Mouse (Mus musculus) heart, embryonic 10.5 days (tissue): ENCODE data around the gene Nodal. TPM values are rescaled to one million over a fixed set of nuclear protein-coding genes. Genes with fewer than 3 reads are reported as not detected.

Source experiments
- DNase-seq: peaks from one replicate; pipeline ENCODE4 v3.0.0-alpha.2; 2017; ENCODE audit warnings: low spot score
- H3K27ac ChIP-seq: fragments of 300-500 bp; sonication (generic); 2 replicates; pipeline ENCODE4 v1.5.1; 2016; ENCODE audit warnings: mild to moderate bottlenecking
- H3K27me3 ChIP-seq: fragments of 300-500 bp; sonication (generic); 2 replicates; pipeline ENCODE4 v1.6.1; 2016; ENCODE audit warnings: mild to moderate bottlenecking; ENCODE audit not compliant: poor library complexity, insufficient read depth, severe bottlenecking
- H3K36me3 ChIP-seq: fragments of 300-500 bp; sonication (generic); 2 replicates; pipeline ENCODE4 v1.6.1; 2016; ENCODE audit warnings: mild to moderate bottlenecking, moderate library complexity
- H3K4me1 ChIP-seq: fragments of 300-500 bp; sonication (generic); 2 replicates; pipeline ENCODE4 v1.6.1; 2016; ENCODE audit warnings: mild to moderate bottlenecking
- H3K4me3 ChIP-seq: fragments of 300-500 bp; sonication (generic); 2 replicates; pipeline ENCODE4 v1.5.1; 2016; ENCODE audit warnings: mild to moderate bottlenecking, moderate library complexity
- H3K9me3 ChIP-seq: fragments of 300-500 bp; sonication (generic); 2 replicates; pipeline ENCODE4 v1.6.1; 2016; ENCODE audit warnings: mild to moderate bottlenecking, moderate library complexity
- WGBS: fragments of 180-500 bp; shearing (Covaris S2); methylation state at CpG from one replicate; pipeline ENCODE4 v1.1.7; 2016; 5-methylcytosine and 5-hydroxymethylcytosine counted together
- polyA plus RNA-seq: library from polyadenylated mRNA; unstranded; fragments of >200 nt; fragmentation: Nextera tagmentation; extraction: Ambion mirVana; gene quantifications from 2 replicates; pipeline ENCODE4 v1.2.1, GENCODE M21; 2016

Nodal gene
- polyA plus RNA-seq, 1 experiment from 2014 or later = 0.28 TPM

DNA sequence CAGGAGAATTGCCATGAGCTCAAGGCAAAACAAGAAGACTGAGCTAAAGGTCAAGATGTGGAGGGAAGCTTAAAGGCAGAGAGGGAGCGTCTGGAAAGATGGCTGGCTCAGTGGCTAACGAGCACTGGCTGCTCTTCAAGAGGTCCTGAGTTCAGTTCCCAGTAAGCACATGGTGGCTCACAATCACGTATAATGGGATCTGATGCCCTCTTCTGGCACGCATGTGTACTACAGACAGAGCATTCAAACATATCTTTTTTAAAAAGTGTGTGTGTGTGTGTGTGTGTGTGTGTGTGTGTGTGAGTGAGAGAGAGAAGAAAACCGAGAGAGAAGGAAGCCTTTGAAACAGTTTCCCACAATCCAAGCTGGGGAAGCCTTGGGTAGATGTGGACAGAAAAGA, 15.3 kb upstream of the Nodal start:
- DNase-seq = no peak
- Histone ChIP-seq H3K27ac (no peak overlapping the region), H3K9me3 (no peaks in the 10 kb centered on the region), H3K36me3 (no peaks in the 10 kb centered on the region), H3K4me1 (peaks cover 4% of the 10 kb centered on the region; the same call in 1 of the 2 replicates), H3K4me3 (no peak overlapping the region), H3K27me3 (peaks cover 42% of the 10 kb centered on the region)
- 73% methylated on average over 5 of the region's 5 CpGs for WGBS

DNA sequence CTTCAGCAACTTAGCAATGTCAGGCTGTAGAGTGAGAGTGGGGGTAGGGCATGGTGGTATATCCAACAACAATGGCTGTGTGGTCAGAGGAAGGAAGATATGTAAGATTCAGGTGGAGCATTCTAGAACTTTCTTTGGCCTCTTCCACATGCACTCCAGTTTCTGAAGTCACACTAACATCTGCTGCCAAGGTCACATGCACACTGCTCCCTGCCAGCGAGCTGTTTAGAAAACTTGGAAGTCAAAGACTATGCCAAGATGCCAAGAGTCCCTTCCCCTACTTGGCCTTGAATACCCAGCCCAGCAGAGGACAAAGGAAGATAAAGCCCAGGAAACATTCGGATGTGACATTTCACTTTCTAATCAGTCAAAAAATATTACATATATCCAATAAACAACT, 14.9 kb upstream of the Nodal start:
- Histone ChIP-seq H3K27ac (no peak overlapping the region), H3K4me1 (peaks cover 4% of the 10 kb centered on the region; the same call in 1 of the 2 replicates), H3K27me3 (peaks cover 47% of the 10 kb centered on the region), H3K36me3 (no peaks in the 10 kb centered on the region), H3K9me3 (no peaks in the 10 kb centered on the region), H3K4me3 (no peak overlapping the region)
- 83% methylated on average over 2 of the region's 2 CpGs for WGBS
- DNase-seq = no peak

DNA sequence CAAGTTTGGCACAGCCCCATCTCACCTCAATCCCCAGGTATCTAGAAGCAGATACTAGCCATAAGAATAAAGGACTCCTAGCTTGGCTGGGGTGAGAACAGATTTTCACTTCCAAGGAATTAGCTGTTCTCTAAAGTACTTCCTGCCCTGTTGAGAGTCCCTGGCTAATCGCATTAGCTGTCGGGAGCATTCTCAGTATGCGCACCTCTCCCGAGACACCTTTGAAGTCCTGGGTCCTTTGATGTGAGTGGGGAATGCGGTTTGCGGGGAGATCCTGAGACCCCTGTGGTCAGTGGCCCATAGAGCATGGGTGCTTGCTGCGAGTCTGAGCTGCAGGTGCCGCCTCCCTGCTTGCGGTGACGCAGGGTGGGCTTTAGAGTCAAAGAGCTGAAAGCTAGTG, 11.8 kb upstream of the Nodal start:
- H3K36me3 ChIP-seq = no peaks in the 10 kb centered on the region
- no peak overlapping the region for H3K27ac ChIP-seq
- DNase-seq = no peak
- WGBS = 9% methylated on average over 10 of the region's 10 CpGs
- H3K4me1 ChIP-seq = peaks cover 8% of the 10 kb centered on the region; the same call in 1 of the 2 replicates
- H3K27me3 ChIP-seq = peaks cover 43% of the 10 kb centered on the region
- H3K9me3 ChIP-seq = no peaks in the 10 kb centered on the region
- peak overlapping the region; percentile 24; the same call in 1 of the 2 replicates for H3K4me3 ChIP-seq

DNA sequence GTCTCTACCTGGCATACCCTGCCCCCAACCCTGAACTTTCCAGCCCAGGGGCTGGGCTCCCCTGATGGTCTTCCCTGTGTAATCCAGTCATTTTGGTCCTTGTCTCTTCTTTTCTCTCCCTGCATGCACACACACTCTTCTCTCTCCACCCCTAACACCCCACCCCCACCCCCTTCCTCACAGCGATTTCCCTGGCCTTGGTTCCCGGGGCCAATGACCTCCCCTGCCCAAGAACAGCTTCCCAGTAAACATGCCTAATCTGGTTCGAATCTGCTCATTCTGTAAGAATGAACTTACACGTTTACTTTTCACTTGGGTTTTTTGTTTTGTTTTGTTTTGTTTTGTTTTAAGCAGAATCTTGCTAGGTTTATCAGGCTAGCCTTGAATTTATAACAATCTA, 8.0 kb upstream of the Nodal start:
- 7% methylated on average over 4 of the region's 4 CpGs for WGBS
- DNase-seq = no peak
- Histone ChIP-seq H3K27me3 (peaks cover 39% of the 10 kb centered on the region), H3K4me1 (peaks cover 19% of the 10 kb centered on the region), H3K4me3 (no peak overlapping the region), H3K9me3 (no peaks in the 10 kb centered on the region), H3K36me3 (no peaks in the 10 kb centered on the region), H3K27ac (no peak overlapping the region)

DNA sequence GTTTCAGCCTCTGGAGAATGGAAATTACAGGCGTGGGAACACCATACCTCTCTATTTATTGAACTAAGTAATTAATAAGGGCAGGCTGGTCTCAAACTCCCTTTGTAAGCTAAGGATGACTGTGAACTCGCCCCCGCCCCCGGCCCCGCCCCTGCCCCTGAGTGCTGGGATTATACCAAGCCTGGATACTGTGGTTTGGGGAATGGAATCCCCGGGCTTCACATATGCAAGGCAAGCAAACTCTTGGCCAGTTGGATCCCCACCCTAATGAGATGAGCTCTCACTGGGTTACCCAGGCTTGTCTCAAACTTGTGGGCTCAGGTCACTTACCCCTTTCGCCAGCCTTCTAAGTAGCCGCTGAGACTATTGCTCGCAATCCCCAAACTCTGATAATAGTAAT, 7.6 kb upstream of the Nodal start:
- no peak for DNase-seq
- peaks cover 19% of the 10 kb centered on the region for H3K4me1 ChIP-seq
- 30% methylated on average over 9 of the region's 9 CpGs for WGBS
- H3K27ac ChIP-seq = no peak overlapping the region
- H3K36me3 ChIP-seq = no peaks in the 10 kb centered on the region
- H3K27me3 ChIP-seq = peaks cover 43% of the 10 kb centered on the region
- H3K9me3 ChIP-seq = no peaks in the 10 kb centered on the region
- H3K4me3 ChIP-seq = no peak overlapping the region

DNA sequence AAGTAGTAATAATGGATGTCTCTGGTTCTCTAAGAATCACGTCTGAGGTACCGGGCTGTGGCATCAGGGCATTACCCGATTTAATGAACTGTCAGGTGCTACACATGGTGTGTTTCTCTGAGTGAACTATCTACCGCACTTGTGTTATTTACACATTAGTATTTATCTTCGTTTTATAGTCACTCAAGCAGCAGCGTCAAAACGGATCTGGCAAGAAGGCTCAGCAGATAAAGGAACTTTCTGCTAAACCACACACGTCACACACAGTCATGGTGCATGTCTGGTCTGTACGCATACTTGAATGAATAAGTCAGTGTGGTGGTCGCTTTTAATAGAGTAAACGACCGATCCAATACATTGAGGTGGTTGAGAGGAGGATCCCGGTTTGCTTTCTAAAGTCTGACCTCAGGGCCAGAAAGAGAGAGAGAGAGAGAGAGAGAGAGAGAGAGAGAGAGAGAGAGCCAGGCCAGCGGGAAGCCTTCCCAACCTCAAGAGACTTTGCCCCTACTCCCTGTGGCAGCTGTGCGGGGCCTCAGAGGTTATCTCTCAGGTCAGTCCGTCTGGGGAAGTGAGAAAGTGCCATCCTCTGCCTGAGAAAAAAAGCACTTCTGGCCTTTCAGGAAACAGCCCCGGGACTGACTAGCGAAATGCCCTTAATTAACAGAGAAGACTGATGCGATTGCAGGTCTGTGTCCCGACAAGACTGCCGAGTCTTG, 4.7 kb upstream of the Nodal start:
- no peaks in the 10 kb centered on the region for H3K9me3 ChIP-seq
- 21% methylated on average over 21 of the region's 21 CpGs for WGBS
- peak overlapping the region; percentile 59; the same call in 1 of the 2 replicates for H3K27ac ChIP-seq
- H3K36me3 ChIP-seq = no peaks in the 10 kb centered on the region
- H3K4me3 ChIP-seq = peak overlapping the region; percentile 33
- no peak for DNase-seq
- peaks cover 18% of the 10 kb centered on the region for H3K4me1 ChIP-seq
- peaks cover 47% of the 10 kb centered on the region for H3K27me3 ChIP-seq

DNA sequence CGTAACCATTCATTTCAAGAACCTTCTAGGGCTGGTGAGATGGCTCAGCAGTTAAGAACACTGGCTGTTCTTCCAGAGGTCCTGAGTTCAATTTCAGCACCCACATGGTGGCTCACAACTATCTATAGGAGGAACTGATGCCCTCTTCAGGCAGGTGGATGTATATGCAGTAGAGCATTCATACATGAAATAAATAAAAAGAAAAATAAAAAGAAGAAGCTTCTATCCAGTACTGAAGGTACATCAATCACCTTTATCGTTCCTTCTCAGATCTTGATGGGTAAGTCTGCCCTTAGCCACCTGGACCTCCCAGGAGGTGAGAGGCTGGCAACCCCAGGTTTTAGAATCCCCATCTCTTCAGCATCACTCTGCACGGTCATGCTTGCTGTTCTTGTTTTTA, 2.5 kb upstream of the Nodal start:
- H3K4me1 ChIP-seq = peaks cover 29% of the 10 kb centered on the region
- H3K36me3 ChIP-seq = no peaks in the 10 kb centered on the region
- peaks cover 59% of the 10 kb centered on the region for H3K27me3 ChIP-seq
- 68% methylated on average over 3 of the region's 3 CpGs for WGBS
- H3K27ac ChIP-seq = no peak overlapping the region
- no peaks in the 10 kb centered on the region for H3K9me3 ChIP-seq
- no peak overlapping the region for H3K4me3 ChIP-seq
- DNase-seq = no peak

DNA sequence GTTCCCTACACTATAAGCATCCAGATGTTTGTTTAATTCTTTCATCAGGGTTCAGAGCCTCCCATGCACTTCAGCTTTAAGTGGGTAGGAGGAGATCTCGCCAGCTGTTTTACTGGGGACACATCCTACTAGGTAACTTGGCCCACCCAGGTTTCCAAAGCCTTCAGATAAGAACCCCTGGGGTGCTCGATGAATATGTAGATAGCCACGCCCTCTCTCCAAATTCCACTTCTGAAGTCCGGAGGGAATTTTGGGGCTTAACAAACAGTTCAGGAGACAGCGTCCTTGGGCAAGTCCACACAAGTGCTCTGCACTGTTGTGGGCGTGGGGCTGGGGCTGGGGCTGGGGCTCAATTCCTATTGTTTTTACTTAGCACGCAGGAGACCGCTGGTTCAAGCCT, 1.9 kb upstream of the Nodal start:
- Histone ChIP-seq H3K27ac (no peak overlapping the region), H3K4me1 (peaks cover 29% of the 10 kb centered on the region), H3K4me3 (no peak overlapping the region), H3K9me3 (no peaks in the 10 kb centered on the region), H3K36me3 (no peaks in the 10 kb centered on the region), H3K27me3 (peaks cover 66% of the 10 kb centered on the region)
- DNase-seq = no peak
- WGBS = 18% methylated on average over 8 of the region's 8 CpGs

DNA sequence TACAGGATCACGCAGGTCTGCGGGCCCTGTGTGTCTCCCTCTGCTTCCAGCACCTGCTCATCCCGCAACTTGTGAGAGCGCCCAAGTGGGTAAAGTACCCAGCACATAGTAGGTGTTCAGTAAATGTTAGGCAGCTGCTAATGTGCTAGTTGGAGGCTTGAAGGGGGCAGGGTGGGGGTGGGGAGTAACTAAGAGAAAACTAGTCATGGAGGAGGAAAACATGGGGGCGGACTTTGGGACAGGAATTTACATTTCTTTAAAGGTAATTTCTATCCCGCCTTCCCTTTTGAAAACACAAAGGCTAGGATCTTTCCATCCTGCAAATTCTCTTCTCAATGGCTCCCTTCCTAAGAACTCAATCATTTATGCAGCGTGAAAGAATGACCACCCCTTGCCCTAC, 1.2 kb upstream of the Nodal start:
- 20% methylated on average over 7 of the region's 7 CpGs for WGBS
- no peak overlapping the region for H3K27ac ChIP-seq
- DNase-seq = no peak
- H3K9me3 ChIP-seq = no peaks in the 10 kb centered on the region
- no peaks in the 10 kb centered on the region for H3K36me3 ChIP-seq
- H3K4me1 ChIP-seq = peaks cover 29% of the 10 kb centered on the region
- peaks cover 64% of the 10 kb centered on the region for H3K27me3 ChIP-seq
- no peak overlapping the region for H3K4me3 ChIP-seq

DNA sequence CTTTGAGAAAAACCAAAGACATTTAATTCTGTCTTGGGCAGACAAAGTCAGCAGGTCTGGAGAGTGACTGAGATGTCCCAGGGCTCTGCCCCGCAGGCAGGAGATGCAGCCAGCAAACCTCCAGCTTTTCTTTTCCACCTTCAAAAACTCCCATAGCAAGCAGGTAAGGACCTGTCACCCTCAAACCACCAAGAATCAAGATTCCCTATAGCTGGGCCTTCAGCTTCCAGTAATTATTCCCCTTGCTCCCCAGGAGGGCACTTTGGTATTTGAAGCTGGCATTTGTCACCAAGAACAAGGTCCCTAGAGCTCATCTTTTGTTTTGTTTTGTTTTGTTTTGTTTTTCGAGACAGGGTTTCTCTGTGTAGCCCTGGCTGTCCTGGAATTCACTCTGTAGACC, 726 bp upstream of the Nodal start:
- WGBS = 25% methylated on average over 2 of the region's 2 CpGs
- DNase-seq = no peak
- Histone ChIP-seq H3K4me1 (peaks cover 29% of the 10 kb centered on the region), H3K9me3 (no peaks in the 10 kb centered on the region), H3K4me3 (no peak overlapping the region), H3K27me3 (peaks cover 64% of the 10 kb centered on the region), H3K36me3 (no peaks in the 10 kb centered on the region), H3K27ac (no peak overlapping the region)

DNA sequence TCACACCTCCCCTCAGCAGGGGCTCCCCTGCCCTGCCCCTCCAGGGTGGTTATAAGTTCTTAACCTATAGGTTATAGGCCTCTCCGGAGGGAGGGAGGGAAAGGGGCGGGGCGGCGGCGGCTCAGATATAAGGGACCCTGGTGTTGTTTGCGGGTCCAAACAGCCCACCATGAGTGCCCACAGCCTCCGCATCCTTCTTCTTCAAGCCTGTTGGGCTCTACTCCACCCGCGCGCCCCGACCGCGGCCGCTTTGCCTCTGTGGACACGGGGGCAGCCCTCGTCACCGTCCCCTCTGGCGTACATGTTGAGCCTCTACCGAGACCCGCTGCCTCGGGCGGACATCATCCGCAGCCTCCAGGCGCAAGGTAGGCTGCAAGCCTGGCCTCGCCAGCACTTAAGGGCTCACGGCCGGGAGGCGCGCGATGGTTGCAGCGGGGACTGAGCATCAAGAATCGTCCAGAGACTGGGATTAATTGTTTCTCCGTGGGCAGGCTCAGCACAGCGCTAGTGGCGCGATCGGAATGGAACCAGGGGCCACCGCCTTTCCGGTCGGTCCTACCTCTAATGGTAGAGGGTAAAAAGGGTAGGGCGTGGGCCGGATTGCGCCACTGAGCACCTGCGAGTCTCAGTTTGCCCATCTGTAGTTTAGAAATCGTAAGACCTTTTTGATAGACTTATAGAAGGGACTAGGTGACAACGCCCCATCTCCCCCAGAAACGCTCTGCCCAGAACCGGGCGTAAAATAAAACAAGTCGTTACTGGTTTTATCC, 544 bp downstream of the Nodal start:
- H3K27ac ChIP-seq = peak overlapping the region; percentile 57; the same call in 1 of the 2 replicates
- peak overlapping the region; percentile 67 for H3K4me3 ChIP-seq
- peaks cover 70% of the 10 kb centered on the region for H3K27me3 ChIP-seq
- no peaks in the 10 kb centered on the region for H3K36me3 ChIP-seq
- no peak for DNase-seq
- H3K4me1 ChIP-seq = peaks cover 23% of the 10 kb centered on the region
- H3K9me3 ChIP-seq = no peaks in the 10 kb centered on the region
- 2% methylated on average over 50 of the region's 50 CpGs for WGBS

DNA sequence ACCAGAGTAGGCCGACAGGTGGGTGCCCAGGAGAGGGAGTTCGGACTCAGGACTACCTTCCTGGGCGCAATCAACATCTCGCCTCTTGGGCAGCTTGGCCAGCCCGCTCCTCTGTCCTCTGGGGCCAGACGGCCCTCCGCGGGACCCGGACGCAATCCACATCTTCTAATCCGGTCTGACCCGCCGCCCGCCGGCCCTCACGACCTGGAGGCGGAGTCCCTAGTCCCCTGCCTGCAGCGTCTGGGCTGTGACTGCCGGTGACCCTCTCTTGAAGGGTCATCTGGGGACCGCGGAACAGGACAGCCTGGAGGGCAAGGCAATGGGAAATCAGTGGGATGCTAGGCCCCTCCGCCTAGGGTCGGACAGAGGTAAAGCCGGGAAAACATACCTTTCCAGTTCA, 1.4 kb downstream of the Nodal start:
- Histone ChIP-seq H3K36me3 (no peaks in the 10 kb centered on the region), H3K27ac (no peak overlapping the region), H3K27me3 (peaks cover 74% of the 10 kb centered on the region), H3K4me3 (peak overlapping the region; percentile 67), H3K9me3 (no peaks in the 10 kb centered on the region), H3K4me1 (peaks cover 19% of the 10 kb centered on the region)
- 3% methylated on average over 24 of the region's 24 CpGs for WGBS
- DNase-seq = no peak

DNA sequence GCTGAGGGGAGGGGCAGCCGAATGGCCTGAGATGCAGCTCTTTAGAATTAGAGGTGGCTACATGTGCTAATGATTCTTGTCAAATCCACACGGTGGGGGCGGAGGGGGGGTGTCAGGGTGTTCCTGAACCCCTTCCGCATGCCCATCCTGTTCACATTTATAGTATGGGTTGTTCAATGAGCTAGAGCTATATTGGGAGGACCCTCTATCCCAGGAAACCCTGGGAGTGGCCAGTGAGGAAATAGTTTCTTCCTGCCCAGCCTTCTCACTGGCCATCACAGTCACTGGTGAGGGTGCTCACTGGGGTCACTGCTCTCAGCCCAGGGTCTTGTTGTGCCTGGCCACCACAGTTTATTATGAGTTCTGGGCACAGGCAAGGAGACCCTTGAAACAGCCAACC, 2.2 kb downstream of the Nodal start:
- Histone ChIP-seq H3K27me3 (peaks cover 70% of the 10 kb centered on the region), H3K36me3 (no peaks in the 10 kb centered on the region), H3K4me1 (peaks cover 25% of the 10 kb centered on the region), H3K9me3 (no peaks in the 10 kb centered on the region), H3K27ac (no peak overlapping the region), H3K4me3 (no peak overlapping the region)
- WGBS = 52% methylated on average over 4 of the region's 4 CpGs
- no peak for DNase-seq
